Mouse (Mus musculus) myocyte (in vitro differentiated cells): ENCODE measurements at regions not wholly inside any gene's neighbourhood (a gene's known extent, or its start where the extent isn't known, plus 50 kb on each side); places are given as distances from the start of the nearest gene placed in this dataset.

Source experiments
- E2F4 ChIP-seq: IDR thresholded peaks from one replicate; pipeline ENCODE4 v1.6.1; 2011; ENCODE audit warnings: mild to moderate bottlenecking, control low read depth, moderate library complexity; ENCODE audit not compliant: insufficient read depth
- POLR2A ChIP-seq: IDR thresholded peaks from one replicate; pipeline ENCODE4 v1.6.1; 2011; ENCODE audit warnings: low read depth, mild to moderate bottlenecking, control low read depth, moderate library complexity; ENCODE audit not compliant: insufficient read length
- USF1 ChIP-seq: IDR thresholded peaks from one replicate; pipeline ENCODE4 v1.6.1; 2011; ENCODE audit warnings: low read depth, mild to moderate bottlenecking, control low read depth, moderate library complexity

DNA sequence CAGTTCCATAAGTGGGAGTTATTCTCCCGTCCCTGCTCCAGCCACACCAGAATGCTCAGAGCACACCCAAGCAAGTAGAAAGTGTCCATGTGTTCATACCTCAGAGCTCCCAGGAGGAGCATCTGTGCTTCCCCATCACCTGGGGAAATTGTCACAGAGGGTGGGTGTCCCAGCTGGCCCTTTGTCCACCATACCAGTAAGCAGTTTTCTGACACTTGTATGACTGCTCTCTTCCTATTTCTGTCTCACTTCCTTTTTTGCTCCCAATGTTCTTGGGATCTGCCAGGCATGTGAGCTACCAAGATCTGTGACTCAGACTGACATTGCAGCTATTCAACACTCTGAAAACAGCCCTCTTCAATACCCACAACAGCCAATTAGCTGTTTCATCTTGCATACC, 447.9 kb upstream of the Kdm8 start:
- no peak for TF ChIP-seq USF1
- no peak for TF ChIP-seq POLR2A
- no peak for TF ChIP-seq E2F4
